Mouse (Mus musculus) myocyte (in vitro differentiated cells): ENCODE results near the gene Phox2a.

Experiments used
- CEBPB ChIP-seq: IDR thresholded peaks from 2 replicates; pipeline ENCODE4 v1.6.1; 2011; ENCODE audit warnings: mild to moderate bottlenecking, moderate library complexity; ENCODE audit not compliant: poor library complexity, insufficient read depth, severe bottlenecking
- E2F4 ChIP-seq: IDR thresholded peaks from one replicate; pipeline ENCODE4 v1.6.1; 2011; ENCODE audit warnings: mild to moderate bottlenecking, control low read depth, moderate library complexity; ENCODE audit not compliant: insufficient read depth
- MAX ChIP-seq: IDR thresholded peaks from one replicate; pipeline ENCODE4 v1.6.1; 2011; ENCODE audit warnings: low read depth, mild to moderate bottlenecking, control low read depth
- MYOD1 ChIP-seq, 3 experiments: IDR thresholded peaks; one replicate each; pipeline ENCODE4 v1.6.1; 2011; ENCODE audit warnings: control low read depth in 2 of 3, low read depth in 2 of 3, mild to moderate bottlenecking in 2 of 3, moderate library complexity in 1 of 3; ENCODE audit not compliant: insufficient read length in 2 of 3, control insufficient read depth in 1 of 3
- MYOG ChIP-seq, 3 experiments: IDR thresholded peaks; one replicate each; pipeline ENCODE4 v1.6.1; 2011; ENCODE audit warnings: control low read depth in 2 of 3, low read depth in 2 of 3, mild to moderate bottlenecking in 2 of 3; ENCODE audit not compliant: insufficient read length in 2 of 3, control insufficient read depth in 1 of 3, insufficient read depth in 1 of 3
- POLR2A ChIP-seq: IDR thresholded peaks from one replicate; pipeline ENCODE4 v1.6.1; 2011; ENCODE audit warnings: low read depth, mild to moderate bottlenecking, control low read depth, moderate library complexity; ENCODE audit not compliant: insufficient read length
- POLR2AphosphoS2 ChIP-seq: IDR thresholded peaks from one replicate; pipeline ENCODE4 v1.6.1; 2011; ENCODE audit warnings: low read depth, control low read depth; ENCODE audit not compliant: insufficient read length
- REST ChIP-seq: IDR thresholded peaks from one replicate; pipeline ENCODE4 v1.6.1; 2011; ENCODE audit warnings: mild to moderate bottlenecking, control low read depth, moderate library complexity; ENCODE audit not compliant: insufficient read depth, insufficient read length
- TCF12 ChIP-seq: IDR thresholded peaks from one replicate; pipeline ENCODE4 v1.6.1; 2011; ENCODE audit warnings: mild to moderate bottlenecking, control low read depth; ENCODE audit not compliant: poor library complexity, insufficient read depth, severe bottlenecking
- USF1 ChIP-seq: IDR thresholded peaks from one replicate; pipeline ENCODE4 v1.6.1; 2011; ENCODE audit warnings: low read depth, mild to moderate bottlenecking, control low read depth, moderate library complexity

GRCm38 (mm10) chr7:101777053-101777452 lies 41.1 kb upstream of the Phox2a start:
- TF ChIP-seq POLR2A, result no peak
- TF ChIP-seq E2F4, result no peak
- TF ChIP-seq TCF12, result no peak
- TF ChIP-seq REST, result no peak
- TF ChIP-seq MAX, result no peak
- no peak for TF ChIP-seq MYOG (IDR thresholded peaks at IDR 0.05; ENCODE audit: control insufficient read depth in 1 of 3, insufficient read depth in 1 of 3, insufficient read length in 2 of 3, low read depth in 2 of 3)
- no peak for TF ChIP-seq POLR2AphosphoS2
- TF ChIP-seq MYOD1 (IDR thresholded peaks at IDR 0.05; ENCODE audit: control insufficient read depth in 1 of 3, insufficient read length in 2 of 3, low read depth in 2 of 3), result no peak
- no peak for TF ChIP-seq CEBPB
- no peak for TF ChIP-seq USF1
